Mouse (Mus musculus): ENCODE results near the gene Klb.

The Klb gene

GRCm38 (mm10) chr5:65374746-65375145 lies 26.6 kb downstream of the Klb start:
- no peak for DNase-seq (ENCODE audit: low spot score in 2 of 2)

DNA sequence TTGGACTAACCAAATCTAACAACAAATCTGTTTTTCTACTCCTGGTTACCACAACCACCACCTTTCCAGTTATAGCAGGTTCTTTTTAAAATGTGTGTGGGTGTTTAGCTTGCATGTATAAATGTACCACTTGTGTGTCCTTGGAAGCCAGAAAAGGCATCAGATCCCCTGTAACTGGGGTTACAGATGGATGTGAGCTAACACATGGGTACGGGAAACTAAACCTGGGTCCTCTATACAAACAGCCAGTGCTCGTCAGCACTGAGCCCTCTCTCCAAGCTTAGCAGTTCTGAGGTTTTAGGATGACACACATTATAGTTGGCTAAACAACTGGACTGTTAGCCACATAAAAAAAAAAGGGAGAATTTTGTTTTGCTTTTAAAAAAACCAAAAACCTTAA lies 37.6 kb downstream of the Klb start:
- DNase-seq (ENCODE audit: low spot score in 2 of 2), result no peak

GRCm38 (mm10) chr5:65387008-65387867 lies 39.1 kb downstream of the Klb start:
- DNase-seq (ENCODE audit: low spot score in 2 of 2), result no peak

- peak; percentile 99 to 100 for DNase-seq (ENCODE audit: low spot score in 2 of 2)
Observed at GRCm38 (mm10) chr5:65390648-65391644, 42.8 kb downstream of the Klb start, which contains the start of the genes Rpl9 and Lias. Gene Rpl9, minus strand, starts transcription at chr5:65391444. Gene Lias, plus strand, starts transcription at chr5:65391497.

GRCm38 (mm10) chr5:65391753-65392152 lies 43.6 kb downstream of the Klb start:
- peak in 1 of 2 experiments; percentile 9 for DNase-seq (ENCODE audit: low spot score in 2 of 2)

DNA sequence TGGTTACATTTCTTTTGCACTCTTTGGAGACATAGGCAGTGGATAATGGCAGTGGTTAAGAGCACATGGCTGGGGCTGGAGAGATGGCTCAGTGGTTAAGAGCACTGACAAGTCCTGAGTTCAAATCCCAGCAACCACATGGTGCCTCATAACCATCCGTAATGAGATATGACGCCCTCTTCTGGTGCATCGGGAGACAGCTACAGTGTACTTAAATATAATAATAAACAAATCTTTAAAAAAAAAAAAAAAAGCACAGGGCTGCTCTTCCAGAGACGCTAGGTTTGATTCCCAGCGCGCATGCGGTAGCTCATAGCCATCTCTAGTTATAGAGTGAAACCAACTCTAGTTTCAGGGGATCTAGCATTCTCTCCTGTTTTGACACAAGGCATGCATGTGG lies 46.3 kb downstream of the Klb start:
- DNase-seq (ENCODE audit: low spot score in 2 of 2), result no peak

- DNase-seq (ENCODE audit: low spot score in 2 of 2), result peak; percentile 75 to 88
Observed at GRCm38 (mm10) chr5:65401251-65401994, 53.3 kb downstream of the Klb start.

DNA sequence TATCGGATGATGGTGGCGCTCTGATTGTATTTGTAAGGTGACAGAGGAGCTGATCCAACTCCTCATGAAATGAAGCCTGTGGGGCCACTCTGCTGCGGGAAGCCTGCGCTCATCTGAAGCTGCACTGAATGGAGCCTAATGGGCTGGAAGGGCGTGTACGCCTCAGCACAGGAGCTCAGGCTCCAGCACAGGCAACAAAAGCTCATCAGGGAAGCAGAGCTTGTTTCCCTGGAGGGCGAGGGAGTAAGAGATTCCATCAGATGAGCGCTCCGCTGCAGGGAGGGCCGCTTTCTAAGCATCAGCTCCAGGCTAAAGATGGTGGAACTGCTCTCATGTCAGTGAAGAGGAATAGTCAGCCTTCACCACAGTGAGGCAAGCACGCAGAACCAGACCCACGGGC lies 59.9 kb downstream of the Klb start:
- DNase-seq (ENCODE audit: low spot score in 2 of 2), result no peak

DNA sequence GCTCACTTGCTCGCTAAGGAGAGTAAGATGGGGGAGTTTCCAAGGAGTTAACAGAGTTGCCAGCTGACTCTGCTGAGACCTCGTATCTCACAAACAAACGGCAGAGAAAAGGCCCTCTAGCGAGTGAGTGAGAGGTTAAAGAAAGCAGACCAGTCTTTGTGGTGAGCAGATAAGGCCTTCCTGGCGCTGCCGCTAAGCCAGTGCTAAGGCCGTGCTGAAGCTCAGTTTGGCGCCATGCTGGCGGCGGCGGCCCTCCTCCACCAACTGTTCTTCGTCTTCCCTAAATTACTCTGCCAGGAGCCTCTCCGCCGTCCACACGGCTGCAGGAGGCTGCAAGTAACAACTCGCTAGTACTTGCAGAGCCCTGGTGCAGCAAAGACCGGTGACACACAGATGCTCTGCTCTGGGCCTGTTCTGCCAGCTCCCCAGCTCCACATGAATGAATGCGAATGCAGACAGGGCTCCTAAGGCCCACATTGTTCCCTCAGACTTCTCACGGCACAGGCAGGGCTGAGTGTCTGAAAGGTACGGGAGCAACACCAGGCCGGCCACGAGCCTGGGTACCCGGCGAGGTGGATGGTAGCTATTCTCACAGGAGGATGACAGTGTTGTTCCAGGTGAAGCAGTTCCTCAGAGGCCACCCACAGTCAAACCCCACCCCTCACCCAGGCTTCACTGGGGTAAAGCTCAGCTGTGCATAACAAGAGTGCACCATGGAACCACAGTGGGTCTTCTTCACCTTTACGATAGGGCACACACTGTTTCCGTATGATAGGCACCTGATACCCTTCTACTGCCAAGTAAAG lies 67.7 kb downstream of the Klb start:
- no peak for DNase-seq (ENCODE audit: low spot score in 2 of 2)

DNA sequence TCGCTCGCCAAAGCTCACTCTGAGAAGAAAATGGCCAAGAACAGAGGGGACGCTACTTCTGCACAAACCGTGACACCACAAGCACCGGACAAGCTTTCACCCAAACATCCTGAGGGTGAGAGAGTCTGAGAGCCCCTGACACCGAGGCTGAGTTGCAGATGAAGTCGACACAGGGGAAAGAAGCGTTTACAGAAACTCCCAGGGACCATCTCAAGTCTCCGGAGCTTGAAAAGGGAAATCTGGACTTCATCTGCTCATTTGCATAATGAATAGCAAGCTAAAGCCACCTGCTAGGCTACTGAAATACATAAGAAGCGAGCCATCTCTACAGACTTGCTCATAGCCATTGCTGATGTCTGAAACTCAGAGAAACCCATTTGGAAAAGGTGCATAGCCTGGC lies 71.0 kb downstream of the Klb start:
- no peak for DNase-seq (ENCODE audit: low spot score in 2 of 2)

DNA sequence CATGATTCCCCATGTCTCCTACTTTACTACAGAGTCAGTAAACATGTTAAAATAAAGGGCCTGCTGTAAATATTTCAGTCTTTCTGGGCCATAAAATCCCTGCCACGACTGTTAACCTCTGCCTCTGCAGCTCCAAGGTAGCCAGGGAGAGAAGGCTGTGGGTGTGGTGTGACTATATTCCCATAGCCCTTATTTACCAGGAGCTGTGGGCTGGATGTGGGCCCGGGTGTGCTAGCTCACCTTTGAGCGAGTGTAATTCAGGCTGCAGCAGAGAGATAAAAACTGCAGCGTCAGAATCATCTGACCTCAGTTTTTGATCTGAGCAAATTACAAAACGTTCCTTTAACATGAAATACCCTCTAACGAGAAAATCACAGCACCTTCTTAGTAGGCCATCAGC lies 72.7 kb downstream of the Klb start:
- DNase-seq (ENCODE audit: low spot score in 2 of 2), result no peak

DNA sequence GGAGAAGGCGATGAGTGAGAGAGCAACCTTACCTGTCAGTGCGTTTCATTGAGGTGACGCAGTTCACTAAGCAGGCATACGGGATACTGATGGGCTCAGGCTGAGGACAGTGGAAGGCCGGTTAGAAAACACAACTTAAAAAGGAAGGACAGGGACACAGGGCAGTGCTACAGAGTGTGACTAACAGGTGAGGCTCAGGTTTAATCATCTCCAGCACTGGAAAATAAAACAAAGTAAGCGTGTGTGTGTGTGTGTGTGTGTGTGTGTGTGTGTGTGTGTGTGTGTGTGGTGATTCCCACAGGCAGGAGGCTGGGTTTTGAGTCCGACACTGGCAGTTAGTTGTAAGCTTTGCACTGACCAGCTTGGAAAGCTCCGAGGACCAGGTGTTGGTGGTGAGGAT lies 74.7 kb downstream of the Klb start:
- no peak for DNase-seq (ENCODE audit: low spot score in 2 of 2)

- no peak for DNase-seq (ENCODE audit: low spot score in 2 of 2)
Observed at GRCm38 (mm10) chr5:65424215-65424614, 76.1 kb downstream of the Klb start.

- no peak for DNase-seq (ENCODE audit: low spot score in 2 of 2)
Observed at GRCm38 (mm10) chr5:65425251-65425650, 77.1 kb downstream of the Klb start.

GRCm38 (mm10) chr5:65428321-65428720 lies 80.2 kb downstream of the Klb start:
- no peak for DNase-seq (ENCODE audit: low spot score in 2 of 2)

- no peak for DNase-seq (ENCODE audit: low spot score in 2 of 2)
Observed at GRCm38 (mm10) chr5:65429441-65429840, 81.3 kb downstream of the Klb start.
